9 mouse cellular contexts compared by ENCODE assay signal in genomic region chr3:126771541-126771940, GRCm38 (mm10).
DNase-seq lines count a peak whose midpoint lies in the region; ATAC-seq lines count a peak whose summit lies in the region.
"Had no signal": no experiment of that assay in that cellular context is flagged by ENCODE, and none has a peak within 500 bp of the region (broad histone marks: within the 10 kb centered on the region; RNA-seq: fewer than 3 reads in every experiment).

No protein-coding gene starts in this region.

- DNase-seq in CD4-positive, CD25-positive, alpha-beta regulatory T cell, adult 2 months (ENCODE audit: low read depth, low spot score), result peak; percentile 88
- peak; percentile 30 for DNase-seq in brain, embryonic 18.5 days (ENCODE audit: low read depth, low spot score)
- DNase-seq in fibroblast of lung, adult 2 months (ENCODE audit: low read depth), result peak; percentile 44
- DNase-seq in kidney, postnatal 14 days, result peak; percentile 86
- DNase-seq in neural tube, embryonic 11.5 days (ENCODE audit: low spot score), result peak; percentile 74

- H3K4me1 ChIP-seq in heart, embryonic 15.5 days (replicated peaks), result peaks cover 12% of the 10 kb centered on the region
- no peaks in the 10 kb centered on the region for H3K4me1 ChIP-seq in liver, embryonic 12.5 days
- no peaks in the 10 kb centered on the region for H3K4me1 ChIP-seq in neural tube, embryonic 11.5 days (ENCODE audit: control insufficient read depth, insufficient read depth, low read length)
- H3K4me1 ChIP-seq in stomach, embryonic 16.5 days (ENCODE audit: control insufficient read depth, insufficient read depth, low read length), result no peaks in the 10 kb centered on the region

- ATAC-seq in heart, embryonic 15.5 days (replicated peaks; ENCODE audit: insufficient number of reproducible peaks, insufficient read depth, low FRiP score, low read depth), result peak; percentile 72; the same call in 1 of the 2 replicates
- peak; percentile 82 for ATAC-seq in liver, embryonic 12.5 days
- peak; percentile 94 for ATAC-seq in neural tube, embryonic 11.5 days (ENCODE audit: insufficient read depth, low FRiP score, low TSS enrichment)
- ATAC-seq in stomach, embryonic 16.5 days (ENCODE audit: insufficient read depth, low FRiP score), result peak; percentile 87; the same call in 1 of the 2 replicates

- no peaks in the 10 kb centered on the region for H3K9me3 ChIP-seq in heart, embryonic 15.5 days (replicated peaks)
- no peaks in the 10 kb centered on the region for H3K9me3 ChIP-seq in liver, embryonic 12.5 days (replicated peaks)
- H3K9me3 ChIP-seq in neural tube, embryonic 11.5 days (ENCODE audit: control insufficient read depth, low read length), result no peaks in the 10 kb centered on the region
- no peaks in the 10 kb centered on the region for H3K9me3 ChIP-seq in stomach, embryonic 16.5 days (replicated peaks; ENCODE audit: control insufficient read depth, low read length)

- no peak overlapping the region for H3K4me2 ChIP-seq in heart, embryonic 15.5 days
- no peak overlapping the region for H3K4me2 ChIP-seq in liver, embryonic 12.5 days
- no peak overlapping the region for H3K4me2 ChIP-seq in neural tube, embryonic 11.5 days (ENCODE audit: low read depth)
- no peak overlapping the region for H3K4me2 ChIP-seq in stomach, embryonic 16.5 days (ENCODE audit: low read depth, low read length)

- H3K27me3 ChIP-seq in heart, embryonic 15.5 days, result no peaks in the 10 kb centered on the region
- H3K27me3 ChIP-seq in liver, embryonic 12.5 days (replicated peaks), result no peaks in the 10 kb centered on the region
- no peaks in the 10 kb centered on the region for H3K27me3 ChIP-seq in neural tube, embryonic 11.5 days (ENCODE audit: control insufficient read depth, insufficient read depth, low read length)
- no peaks in the 10 kb centered on the region for H3K27me3 ChIP-seq in stomach, embryonic 16.5 days (ENCODE audit: control insufficient read depth, insufficient read depth, low read length)

- no peak overlapping the region for H3K9ac ChIP-seq in heart, embryonic 15.5 days
- H3K9ac ChIP-seq in liver, embryonic 12.5 days, result no peak overlapping the region
- H3K9ac ChIP-seq in neural tube, embryonic 11.5 days (ENCODE audit: low read length), result no peak overlapping the region
- H3K9ac ChIP-seq in stomach, embryonic 16.5 days (ENCODE audit: low read length), result no peak overlapping the region

- H3K4me3 ChIP-seq in heart, embryonic 15.5 days, result no peak overlapping the region
- no peak overlapping the region for H3K4me3 ChIP-seq in liver, embryonic 12.5 days
- H3K4me3 ChIP-seq in neural tube, embryonic 11.5 days (ENCODE audit: low read depth, low read length), result no peak overlapping the region
- H3K4me3 ChIP-seq in stomach, embryonic 16.5 days (replicated peaks; ENCODE audit: low read length), result no peak overlapping the region
- H3K4me3 ChIP-seq: erythroblast, embryonic 14.5 days had no signal

- H3K36me3 ChIP-seq in heart, embryonic 15.5 days, result no peaks in the 10 kb centered on the region
- no peaks in the 10 kb centered on the region for H3K36me3 ChIP-seq in liver, embryonic 12.5 days
- H3K36me3 ChIP-seq in neural tube, embryonic 11.5 days (ENCODE audit: control insufficient read depth, insufficient read depth, low read length), result no peaks in the 10 kb centered on the region
- no peaks in the 10 kb centered on the region for H3K36me3 ChIP-seq in stomach, embryonic 16.5 days (ENCODE audit: control insufficient read depth, insufficient read depth, low read length)

- H3K27ac ChIP-seq in heart, embryonic 15.5 days, result no peak overlapping the region
- no peak overlapping the region for H3K27ac ChIP-seq in liver, embryonic 12.5 days
- H3K27ac ChIP-seq in neural tube, embryonic 11.5 days (ENCODE audit: low read depth, low read length), result no peak overlapping the region
- no peak overlapping the region for H3K27ac ChIP-seq in stomach, embryonic 16.5 days (ENCODE audit: low read length)

- 19% methylated on average over 6 of the region's 6 CpGs for WGBS in heart, embryonic 15.5 days
- WGBS in liver, embryonic 12.5 days (ENCODE audit: insufficient replicate concordance), result 19% methylated on average over 6 of the region's 6 CpGs
- 24% methylated on average over 6 of the region's 6 CpGs for WGBS in neural tube, embryonic 11.5 days
- 17% methylated on average over 6 of the region's 6 CpGs for WGBS in stomach, embryonic 16.5 days

Comparison
In these comparisons a context has a peak if more than half of its experiments do, and no peak if none do; other contexts are left out.
1. DNase-seq: peak in every context shown above with its lines; median percentile 88 in CD4-positive, CD25-positive, alpha-beta regulatory T cell, adult 2 months; 86 in kidney, postnatal 14 days; 74 in neural tube, embryonic 11.5 days; 44 in fibroblast of lung, adult 2 months; 30 in brain, embryonic 18.5 days.